Comparison of ENCODE assay signal across 9 mouse cellular contexts in genomic region chr8:115157977-115158720, GRCm38 (mm10).
A peak's percentile ranks its signal among the peaks of the same experiment; 100 is the strongest.
DNase-seq lines count a peak whose midpoint lies in the region; ATAC-seq and TF ChIP-seq lines count a peak whose summit lies in the region.
"Had no signal": no experiment of that assay in that cellular context is flagged by ENCODE, and none has a peak within 500 bp of the region (broad histone marks: within the 10 kb centered on the region; RNA-seq: fewer than 3 reads in every experiment).

No protein-coding gene starts in this region.

- H3K9me3 ChIP-seq in hindbrain, embryonic 14.5 days (ENCODE audit: control insufficient read depth, low read length), result no peaks in the 10 kb centered on the region
- no peaks in the 10 kb centered on the region for H3K9me3 ChIP-seq in neural tube, embryonic 11.5 days (ENCODE audit: control insufficient read depth, low read length)
- H3K9me3 ChIP-seq: heart, embryonic 15.5 days had no signal

- H3K27me3 ChIP-seq in hindbrain, embryonic 14.5 days (ENCODE audit: control insufficient read depth, insufficient read depth, low read length), result no peaks in the 10 kb centered on the region
- H3K27me3 ChIP-seq in neural tube, embryonic 11.5 days (ENCODE audit: control insufficient read depth, insufficient read depth, low read length), result no peaks in the 10 kb centered on the region
- no peaks in the 10 kb centered on the region for H3K27me3 ChIP-seq in thymus, adult 2 months (ENCODE audit: control insufficient read depth, insufficient read depth, low read length)

- H3K9ac ChIP-seq in hindbrain, embryonic 14.5 days, result no peak overlapping the region
- no peak overlapping the region for H3K9ac ChIP-seq in neural tube, embryonic 11.5 days (ENCODE audit: low read length)

- 0 out of 2 replicates have a peak overlapping the region, but pooled peaks have one; percentile 21 for H3K27ac ChIP-seq in hindbrain, embryonic 14.5 days
- no peak overlapping the region; the same call in 1 of the 2 replicates for H3K27ac ChIP-seq in neural tube, embryonic 11.5 days (ENCODE audit: low read depth, low read length)
- H3K27ac ChIP-seq in thymus, adult 2 months (ENCODE audit: control insufficient read depth, insufficient read depth, low read length), result no peak overlapping the region

- WGBS in hindbrain, embryonic 14.5 days, result 25% methylated on average over 12 of the region's 12 CpGs
- 38% methylated on average over 12 of the region's 12 CpGs for whole genome bisulfite sequencing in neural tube, embryonic 11.5 days
- 95% methylated on average over 12 of the region's 12 CpGs for WGBS in thymus, adult 2 months

- H3K4me3 ChIP-seq in hindbrain, embryonic 14.5 days (replicated peaks; ENCODE audit: low read length), result no peak overlapping the region
- H3K4me3 ChIP-seq in neural tube, embryonic 11.5 days (ENCODE audit: low read depth, low read length), result no peak overlapping the region
- H3K4me3 ChIP-seq in thymus, adult 2 months (ENCODE audit: control insufficient read depth, insufficient read depth, low read length), result no peak overlapping the region

- TF ChIP-seq CTCF in thymus, adult 2 months (IDR thresholded peaks at IDR 0.05; ENCODE audit: borderline replicate concordance, control insufficient read depth, extremely low read depth, insufficient read depth, low read length, poor library complexity), result no peak

- no peak for TF ChIP-seq POLR2A in thymus, adult 2 months (IDR thresholded peaks at IDR 0.05; ENCODE audit: control insufficient read depth, extremely low read depth, insufficient read depth, low read length, poor library complexity)

- peaks cover 26% of the 10 kb centered on the region for H3K4me1 ChIP-seq in hindbrain, embryonic 14.5 days (replicated peaks; ENCODE audit: control insufficient read depth, insufficient read depth, low read length)
- H3K4me1 ChIP-seq in neural tube, embryonic 11.5 days (ENCODE audit: control insufficient read depth, insufficient read depth, low read length), result peaks cover 18% of the 10 kb centered on the region
- peaks cover 9% of the 10 kb centered on the region; the same call in 1 of the 2 replicates for H3K4me1 ChIP-seq in thymus, adult 2 months (replicated peaks; ENCODE audit: control insufficient read depth, insufficient read depth, low read length)

- no peaks in the 10 kb centered on the region for H3K36me3 ChIP-seq in hindbrain, embryonic 14.5 days (replicated peaks; ENCODE audit: control insufficient read depth, insufficient read depth)
- no peaks in the 10 kb centered on the region for H3K36me3 ChIP-seq in neural tube, embryonic 11.5 days (ENCODE audit: control insufficient read depth, insufficient read depth, low read length)
- no peaks in the 10 kb centered on the region for H3K36me3 ChIP-seq in thymus, adult 2 months (ENCODE audit: control insufficient read depth, insufficient read depth, low read length)
- H3K36me3 ChIP-seq: heart, embryonic 15.5 days had no signal

- peak overlapping the region; percentile 54 for H3K4me2 ChIP-seq in hindbrain, embryonic 14.5 days (replicated peaks)
- H3K4me2 ChIP-seq in neural tube, embryonic 11.5 days (ENCODE audit: low read depth), result peak overlapping the region; percentile 46

- peak; percentile 54 for DNase-seq in cerebellum, adult 9-10 months
- DNase-seq in embryo, embryonic 11 days, result peak; percentile 80
- peak; percentile 49 for DNase-seq in hindbrain, embryonic 14.5 days (ENCODE audit: low spot score)
- peak; percentile 69 for DNase-seq in neural tube, embryonic 11.5 days (ENCODE audit: low spot score)
- DNase-seq in thymus, adult 2 months, result no peak
- no peak for DNase-seq in urinary bladder, postnatal 36 days (ENCODE audit: low spot score in 2 of 2)
- DNase-seq in thymus, postnatal 0 days (ENCODE audit: low spot score), result no peak

- no peak for ATAC-seq in cerebellum, adult (ENCODE audit: insufficient number of reproducible peaks, low FRiP score, low TSS enrichment)
- peak; percentile 71; the same call in 1 of the 2 replicates for ATAC-seq in hindbrain, embryonic 14.5 days (ENCODE audit: low FRiP score)
- ATAC-seq in neural tube, embryonic 11.5 days (ENCODE audit: insufficient read depth, low FRiP score, low TSS enrichment), result peak; percentile 87

Comparison
In these comparisons a context has a peak if more than half of its experiments do, and no peak if none do; other contexts are left out.
1. DNase-seq: peak in cerebellum, adult 9-10 months (single experiment), embryo, embryonic 11 days (single experiment), hindbrain, embryonic 14.5 days (single experiment) and neural tube, embryonic 11.5 days (single experiment); none in thymus, adult 2 months (single experiment), urinary bladder, postnatal 36 days (0 of 2) and thymus, postnatal 0 days (single experiment).